Mouse (Mus musculus) left cerebral cortex, postnatal 36 days (tissue): ENCODE measurements around the gene Cntn3. TPM values are rescaled to one million over a fixed set of nuclear protein-coding genes. Genes with fewer than 3 reads are reported as not detected.

Source experiments
- DNase-seq, 2 experiments: peaks; one replicate each; pipeline ENCODE4 v3.0.0; 2021 to 2022; ENCODE audit warnings: low spot score in 2 of 2, mixed read lengths in 1 of 2
- intact Hi-C: fragments of 180-260 bp; cut with DNase I; formaldehyde crosslinking; loops from one replicate; pipeline ENCODE4 v1.15.1; 2025
- total RNA-seq, 2 experiments: library from RNA; stranded (reverse); gene quantifications; 2 replicates each; pipeline ENCODE4 v1.2.3; 2021

The Cntn3 gene
- total RNA-seq, 2 experiments from 2014 or later: 27.0 to 27.2 TPM

GRCm38 (mm10) chr6:102113629-102114028, 459.3 kb downstream of the Cntn3 start:
- DNase-seq: no peak
- intact Hi-C loops: no loop called here
